Mouse (Mus musculus) heart, adult 2 months (tissue): Measurements from ENCODE around the gene Pi4kb. TPM values are rescaled to one million over a fixed set of nuclear protein-coding genes. Genes with fewer than 3 reads are reported as not detected.

ENCODE experiments used
- DNase-seq, 2 experiments: peaks; one replicate each; pipeline ENCODE4 v3.0.0; 2021
- H3K27ac ChIP-seq: fragments of 200-600 bp; 2 replicates; pipeline ENCODE4 v1.8.1; 2022
- H3K27me3 ChIP-seq: fragments of 200-500 bp; 2 replicates; pipeline ENCODE4 v1.6.1; 2012; ENCODE audit warnings: mild to moderate bottlenecking, low read length, inconsistent platforms, mixed read lengths; ENCODE audit not compliant: control insufficient read depth, insufficient read depth
- H3K36me3 ChIP-seq: fragments of 200-500 bp; 2 replicates; pipeline ENCODE4 v1.6.1; 2012; ENCODE audit warnings: low read length, inconsistent platforms; ENCODE audit not compliant: control insufficient read depth, insufficient read depth
- H3K4me1 ChIP-seq: fragments of 200-500 bp; 2 replicates; pipeline ENCODE4 v1.6.1; 2011; ENCODE audit warnings: low read length; ENCODE audit not compliant: control insufficient read depth, insufficient read depth
- H3K4me3 ChIP-seq: fragments of 200-600 bp; 2 replicates; pipeline ENCODE4 v1.8.1; 2022
- H3K79me2 ChIP-seq: fragments of 200-500 bp; replicated peaks from 2 replicates; pipeline ENCODE4 v1.6.1; 2012; ENCODE audit warnings: mild to moderate bottlenecking, inconsistent platforms, low read length, moderate library complexity, mixed read lengths; ENCODE audit not compliant: control insufficient read depth, insufficient read depth
- H3K9ac ChIP-seq: fragments of 200-500 bp; 2 replicates; pipeline ENCODE4 v1.6.1; 2012; ENCODE audit warnings: low read depth, mild to moderate bottlenecking, control low read depth, inconsistent platforms, low read length, mixed read lengths
- CTCF ChIP-seq: fragments of 200-600 bp; IDR thresholded peaks from 2 replicates; pipeline ENCODE4 v1.8.1; 2022; ENCODE audit warnings: antibody characterized with exemption, mild to moderate bottlenecking, moderate library complexity
- EP300 ChIP-seq: fragments of 200-500 bp; IDR thresholded peaks from 2 replicates; pipeline ENCODE4 v1.6.1; 2011; ENCODE audit warnings: low read depth, low read length, control low read depth; ENCODE audit not compliant: insufficient read depth
- POLR2A ChIP-seq: fragments of 200-500 bp; IDR thresholded peaks from 2 replicates; pipeline ENCODE4 v1.6.1; 2011; ENCODE audit warnings: mild to moderate bottlenecking, low read depth, low read length, control low read depth; ENCODE audit not compliant: insufficient read depth
- WGBS: fragments of 180-500 bp; shearing (Covaris S2); methylation state at CpG from one replicate; pipeline ENCODE4 v1.1.7; 2018; 5-methylcytosine and 5-hydroxymethylcytosine counted together
- intact Hi-C: fragments of 180-260 bp; cut with DNase I; formaldehyde crosslinking; loops from one replicate; pipeline ENCODE4 v1.15.1; 2025
- polyA plus RNA-seq: library from polyadenylated mRNA; depleted of rRNA; stranded (reverse); fragments of >200 nt; gene quantifications from 2 replicates; pipeline ENCODE4 v1.2.3, GENCODE M21; 2012
- total RNA-seq, 2 experiments: library from RNA; stranded (reverse); gene quantifications; 2 replicates each; pipeline ENCODE4 v1.2.3; 2021

The Pi4kb gene
- total and polyA plus RNA-seq, 3 experiments = 18.7 to 29.5 (median 25.8) TPM

GRCm38 (mm10) chr3:94973620-94974019 is 911 bp upstream of the Pi4kb start:
- DNase-seq = no peak
- H3K36me3 ChIP-seq = peaks cover 14% of the 10 kb centered on the region
- peaks cover 3% of the 10 kb centered on the region for H3K4me1 ChIP-seq
- H3K4me3 ChIP-seq = no peak overlapping the region
- intact Hi-C loops = loop anchor here (1.0 to 2.0 kb wide), 2 partner anchors 19 to 23 kb away; partner anchors contain the start of gene Rfx5
- H3K79me2 ChIP-seq = peaks cover 5% of the 10 kb centered on the region
- H3K27ac ChIP-seq = no peak overlapping the region
- WGBS = 86% methylated on average over 5 of the region's 5 CpGs
- no peak overlapping the region for H3K9ac ChIP-seq
- no peaks in the 10 kb centered on the region for H3K27me3 ChIP-seq
- TF ChIP-seq POLR2A = no peak
- TF ChIP-seq EP300 = no peak
- TF ChIP-seq CTCF = no peak

GRCm38 (mm10) chr3:94974026-94974527 is 454 bp upstream of the Pi4kb start:
- 22% methylated on average over 9 of the region's 9 CpGs for WGBS
- H3K27ac ChIP-seq = peak overlapping the region; percentile 92
- peaks cover 5% of the 10 kb centered on the region for H3K79me2 ChIP-seq
- peaks cover 14% of the 10 kb centered on the region for H3K36me3 ChIP-seq
- intact Hi-C loops = loop anchor here (1.0 to 2.0 kb wide), 2 partner anchors 20 to 23 kb away; partner anchors contain the start of gene Rfx5
- DNase-seq = no peak
- TF ChIP-seq CTCF (no peak), POLR2A (no peak), EP300 (no peak)
- H3K27me3 ChIP-seq = no peaks in the 10 kb centered on the region
- H3K4me1 ChIP-seq = peaks cover 3% of the 10 kb centered on the region
- H3K9ac ChIP-seq = peak overlapping the region; percentile 55
- peak overlapping the region; percentile 80 for H3K4me3 ChIP-seq

- Histone ChIP-seq H3K36me3 (peaks cover 29% of the 10 kb centered on the region), H3K27ac (no peak overlapping the region), H3K79me2 (peaks cover 3% of the 10 kb centered on the region), H3K4me1 (peaks cover 18% of the 10 kb centered on the region), H3K9ac (no peak overlapping the region), H3K27me3 (no peaks in the 10 kb centered on the region), H3K4me3 (no peak overlapping the region)
- 83% methylated on average over 11 of the region's 11 CpGs for WGBS
- TF ChIP-seq POLR2A = no peak
- TF ChIP-seq EP300 = no peak
- TF ChIP-seq CTCF = no peak
- no peak for DNase-seq
- intact Hi-C loops = no loop called here
Measured at GRCm38 (mm10) chr3:94984312-94984711, 9.8 kb downstream of the Pi4kb start.

- Histone ChIP-seq H3K27ac (no peak overlapping the region), H3K79me2 (peaks cover under 1% of the 10 kb centered on the region), H3K4me3 (no peak overlapping the region), H3K4me1 (peaks cover 20% of the 10 kb centered on the region), H3K27me3 (no peaks in the 10 kb centered on the region), H3K9ac (no peak overlapping the region), H3K36me3 (peaks cover 34% of the 10 kb centered on the region)
- TF ChIP-seq CTCF (no peak), POLR2A (no peak), EP300 (no peak)
- 94% methylated on average over 2 of the region's 2 CpGs for WGBS
- intact Hi-C loops = loop anchor here (1.0 kb wide), 1 partner anchor 10 kb away; no protein-coding TSS in a partner anchor
- DNase-seq = no peak
Measured at GRCm38 (mm10) chr3:94985513-94985912, 11.0 kb downstream of the Pi4kb start.

- H3K9ac ChIP-seq = no peak overlapping the region
- peak overlapping the region; percentile 56 for H3K27ac ChIP-seq
- TF ChIP-seq EP300 (peak; percentile 95), POLR2A (no peak)
- peaks cover 34% of the 10 kb centered on the region for H3K36me3 ChIP-seq
- intact Hi-C loops = no loop called here
- no peaks in the 10 kb centered on the region for H3K27me3 ChIP-seq
- no peak overlapping the region for H3K4me3 ChIP-seq
- DNase-seq = peak; percentile 72 to 87
- no peaks in the 10 kb centered on the region; the same call in 1 of the 2 replicates for H3K79me2 ChIP-seq
- peaks cover 20% of the 10 kb centered on the region for H3K4me1 ChIP-seq
Measured at GRCm38 (mm10) chr3:94987578-94987977, 13.0 kb downstream of the Pi4kb start.

- Histone ChIP-seq H3K36me3 (peaks cover 34% of the 10 kb centered on the region), H3K27me3 (no peaks in the 10 kb centered on the region), H3K27ac (peak overlapping the region; percentile 18), H3K4me1 (peaks cover 20% of the 10 kb centered on the region), H3K9ac (no peak overlapping the region; the same call in 1 of the 2 replicates), H3K79me2 (no peaks in the 10 kb centered on the region), H3K4me3 (no peak overlapping the region)
- WGBS = 27% methylated on average over 9 of the region's 9 CpGs
- intact Hi-C loops = no loop called here
- TF ChIP-seq CTCF = no peak
- DNase-seq = no peak
Measured at GRCm38 (mm10) chr3:94989159-94989761, 14.7 kb downstream of the Pi4kb start.
